Mouse (Mus musculus) lung, adult 2 months (tissue): ENCODE measurements around the gene Usp39.

Source experiments
- CTCF ChIP-seq: fragments of 200-500 bp; IDR thresholded peaks from 2 replicates; pipeline ENCODE4 v1.5.1; 2011; ENCODE audit warnings: mild to moderate bottlenecking, low read length, control low read depth; ENCODE audit not compliant: insufficient read depth
- POLR2A ChIP-seq: fragments of 200-500 bp; IDR thresholded peaks from 2 replicates; pipeline ENCODE4 v1.6.1; 2011; ENCODE audit warnings: low read depth, mild to moderate bottlenecking, control low read depth, low read length, borderline replicate concordance; ENCODE audit errors: extremely low read depth

GRCm38 (mm10) chr6:72392341-72392740 is 47.4 kb upstream of the Usp39 start:
- TF ChIP-seq POLR2A (no peak), CTCF (no peak)
